Mouse (Mus musculus) myocyte (in vitro differentiated cells): ENCODE results near the gene Slc25a11.

ENCODE experiments used
- CEBPB ChIP-seq: IDR thresholded peaks from 2 replicates; pipeline ENCODE4 v1.6.1; 2011; ENCODE audit warnings: mild to moderate bottlenecking, moderate library complexity; ENCODE audit not compliant: poor library complexity, insufficient read depth, severe bottlenecking
- E2F4 ChIP-seq: IDR thresholded peaks from one replicate; pipeline ENCODE4 v1.6.1; 2011; ENCODE audit warnings: mild to moderate bottlenecking, control low read depth, moderate library complexity; ENCODE audit not compliant: insufficient read depth
- MAX ChIP-seq: IDR thresholded peaks from one replicate; pipeline ENCODE4 v1.6.1; 2011; ENCODE audit warnings: low read depth, mild to moderate bottlenecking, control low read depth
- MYOG ChIP-seq, 3 experiments: IDR thresholded peaks; one replicate each; pipeline ENCODE4 v1.6.1; 2011; ENCODE audit warnings: control low read depth in 2 of 3, low read depth in 2 of 3, mild to moderate bottlenecking in 2 of 3; ENCODE audit not compliant: insufficient read length in 2 of 3, control insufficient read depth in 1 of 3, insufficient read depth in 1 of 3
- POLR2A ChIP-seq: IDR thresholded peaks from one replicate; pipeline ENCODE4 v1.6.1; 2011; ENCODE audit warnings: low read depth, mild to moderate bottlenecking, control low read depth, moderate library complexity; ENCODE audit not compliant: insufficient read length
- SRF ChIP-seq: IDR thresholded peaks from one replicate; pipeline ENCODE4 v1.6.1; 2011; ENCODE audit warnings: low read depth; ENCODE audit not compliant: control insufficient read depth, insufficient read length
- TCF12 ChIP-seq: IDR thresholded peaks from one replicate; pipeline ENCODE4 v1.6.1; 2011; ENCODE audit warnings: mild to moderate bottlenecking, control low read depth; ENCODE audit not compliant: poor library complexity, insufficient read depth, severe bottlenecking
- USF1 ChIP-seq: IDR thresholded peaks from one replicate; pipeline ENCODE4 v1.6.1; 2011; ENCODE audit warnings: low read depth, mild to moderate bottlenecking, control low read depth, moderate library complexity

GRCm38 (mm10) chr11:70610752-70611151, 36.5 kb downstream of the Slc25a11 start:
- no peak for TF ChIP-seq POLR2A
- TF ChIP-seq MAX = no peak
- no peak for TF ChIP-seq SRF
- no peak for TF ChIP-seq TCF12
- TF ChIP-seq USF1 = no peak
- no peak for TF ChIP-seq E2F4
- no peak for TF ChIP-seq CEBPB
- TF ChIP-seq MYOG (IDR thresholded peaks at IDR 0.05; ENCODE audit: control insufficient read depth in 1 of 3, insufficient read depth in 1 of 3, insufficient read length in 2 of 3, low read depth in 2 of 3) = no peak
